Mouse (Mus musculus): ENCODE measurements at regions not wholly inside any gene's neighbourhood (a gene's known extent, or its start where the extent isn't known, plus 50 kb on each side); places are given as distances from the start of the nearest gene placed in this dataset.

- DNase-seq (ENCODE audit: low read depth, low spot score): no peak
Measured at GRCm38 (mm10) chr13:102352073-102352854, 341.1 kb upstream of the Cd180 start.

- DNase-seq (ENCODE audit: low read depth, low spot score): no peak
Measured at GRCm38 (mm10) chr13:102355569-102355968, 337.8 kb upstream of the Cd180 start.

- no peak for DNase-seq (ENCODE audit: low read depth, low spot score)
Measured at GRCm38 (mm10) chr13:102372451-102373082, 320.8 kb upstream of the Cd180 start.

- no peak for DNase-seq (ENCODE audit: low read depth, low spot score)
Measured at GRCm38 (mm10) chr13:102380667-102381066, 312.7 kb upstream of the Cd180 start.

- no peak for DNase-seq (ENCODE audit: low read depth, low spot score)
Measured at GRCm38 (mm10) chr13:102391911-102392310, 301.4 kb upstream of the Cd180 start.

GRCm38 (mm10) chr13:102392868-102393661, 300.3 kb upstream of the Cd180 start:
- DNase-seq (ENCODE audit: low read depth, low spot score): no peak

GRCm38 (mm10) chr13:102393662-102393970, 299.7 kb upstream of the Cd180 start:
- no peak for DNase-seq (ENCODE audit: low read depth, low spot score)

- no peak for DNase-seq (ENCODE audit: low read depth, low spot score)
Measured at GRCm38 (mm10) chr13:102394057-102394456, 299.3 kb upstream of the Cd180 start.

- DNase-seq (ENCODE audit: low read depth, low spot score): no peak
Measured at GRCm38 (mm10) chr13:102397411-102397810, 295.9 kb upstream of the Cd180 start.

- DNase-seq (ENCODE audit: low read depth, low spot score): no peak
Measured at GRCm38 (mm10) chr13:102411840-102412239, 281.5 kb upstream of the Cd180 start.

- DNase-seq (ENCODE audit: low read depth, low spot score): no peak
Measured at GRCm38 (mm10) chr13:102434372-102434954, 258.9 kb upstream of the Cd180 start.

- no peak for DNase-seq (ENCODE audit: low read depth, low spot score)
Measured at GRCm38 (mm10) chr13:102442676-102443075, 250.7 kb upstream of the Cd180 start.

GRCm38 (mm10) chr13:102447310-102447709, 246.0 kb upstream of the Cd180 start:
- DNase-seq (ENCODE audit: low read depth, low spot score): no peak

GRCm38 (mm10) chr13:102449416-102450121, 243.8 kb upstream of the Cd180 start:
- DNase-seq (ENCODE audit: low read depth, low spot score): no peak

- no peak for DNase-seq (ENCODE audit: low read depth, low spot score)
Measured at GRCm38 (mm10) chr13:102451176-102451575, 242.2 kb upstream of the Cd180 start.

GRCm38 (mm10) chr13:102458711-102459110, 234.6 kb upstream of the Cd180 start:
- no peak for DNase-seq (ENCODE audit: low read depth, low spot score)

- no peak for DNase-seq (ENCODE audit: low read depth, low spot score)
Measured at GRCm38 (mm10) chr13:102463993-102464392, 229.4 kb upstream of the Cd180 start.

- DNase-seq (ENCODE audit: low read depth, low spot score): no peak
Measured at GRCm38 (mm10) chr13:102481906-102482305, 211.5 kb upstream of the Cd180 start.

- no peak for DNase-seq (ENCODE audit: low read depth, low spot score)
Measured at GRCm38 (mm10) chr13:102482451-102482850, 210.9 kb upstream of the Cd180 start.

GRCm38 (mm10) chr13:102487416-102488097, 205.8 kb upstream of the Cd180 start:
- no peak for DNase-seq (ENCODE audit: low read depth, low spot score)

- DNase-seq (ENCODE audit: low read depth, low spot score): no peak
Measured at GRCm38 (mm10) chr13:102491370-102491769, 202.0 kb upstream of the Cd180 start.
